Mouse (Mus musculus) midbrain, embryonic 11.5 days (tissue): ENCODE measurements around the gene Ntn1. TPM values are rescaled to one million over a fixed set of nuclear protein-coding genes. Genes with fewer than 3 reads are reported as not detected.

ENCODE experiments used
- ATAC-seq: fragments of 200-750 bp; cut with Nextera tagmentation; 2 replicates; pipeline ENCODE4 v1.8.0; 2017; ENCODE audit warnings: moderate TSS enrichment, moderate library complexity; ENCODE audit not compliant: low FRiP score
- DNase-seq: peaks from one replicate; pipeline ENCODE4 v3.0.0; 2015; ENCODE audit warnings: low spot score; ENCODE audit errors: missing footprints
- H3K27ac ChIP-seq: fragments of 300-500 bp; sonication (generic); 2 replicates; pipeline ENCODE4 v1.5.1; 2014; ENCODE audit warnings: low read depth, low read length
- H3K27me3 ChIP-seq: fragments of 300-500 bp; sonication (generic); 2 replicates; pipeline ENCODE4 v1.6.1; 2014; ENCODE audit warnings: mild to moderate bottlenecking, low read length, moderate library complexity, mixed read lengths; ENCODE audit not compliant: control insufficient read depth, insufficient read depth
- H3K36me3 ChIP-seq: fragments of 300-500 bp; sonication (generic); 2 replicates; pipeline ENCODE4 v1.6.1; 2014; ENCODE audit warnings: mild to moderate bottlenecking, low read length, moderate library complexity, mixed read lengths; ENCODE audit not compliant: control insufficient read depth, insufficient read depth
- H3K4me1 ChIP-seq: fragments of 300-500 bp; sonication (generic); 2 replicates; pipeline ENCODE4 v1.6.1; 2014; ENCODE audit warnings: low read length; ENCODE audit not compliant: control insufficient read depth, insufficient read depth
- H3K4me2 ChIP-seq: fragments of 300-500 bp; sonication (generic); 2 replicates; pipeline ENCODE4 v1.6.1; 2014; ENCODE audit warnings: mild to moderate bottlenecking, moderate library complexity
- H3K4me3 ChIP-seq: fragments of 300-500 bp; sonication (generic); 2 replicates; pipeline ENCODE4 v1.5.1; 2014; ENCODE audit warnings: low read depth, low read length
- H3K9ac ChIP-seq: fragments of 300-500 bp; sonication (generic); 2 replicates; pipeline ENCODE4 v1.6.1; 2014; ENCODE audit warnings: low read length
- H3K9me3 ChIP-seq: fragments of 300-500 bp; sonication (generic); 2 replicates; pipeline ENCODE4 v1.6.1; 2016; ENCODE audit warnings: low read length; ENCODE audit not compliant: control insufficient read depth
- WGBS: fragments of 180-500 bp; shearing (Covaris S2); extraction: QIAGEN DNeasy Blood & Tissue Kit; methylation state at CpG from one replicate; pipeline ENCODE4 v1.1.7; 2014; 5-methylcytosine and 5-hydroxymethylcytosine counted together
- polyA plus RNA-seq: library from polyadenylated mRNA; unstranded; fragments of >200 nt; fragmentation: Nextera tagmentation; extraction: Ambion mirVana; gene quantifications from 2 replicates; pipeline ENCODE4 v1.2.1, GENCODE M21; 2014

Ntn1 gene
- polyA plus RNA-seq, 1 experiment from 2014 or later = 10.0 TPM

DNA sequence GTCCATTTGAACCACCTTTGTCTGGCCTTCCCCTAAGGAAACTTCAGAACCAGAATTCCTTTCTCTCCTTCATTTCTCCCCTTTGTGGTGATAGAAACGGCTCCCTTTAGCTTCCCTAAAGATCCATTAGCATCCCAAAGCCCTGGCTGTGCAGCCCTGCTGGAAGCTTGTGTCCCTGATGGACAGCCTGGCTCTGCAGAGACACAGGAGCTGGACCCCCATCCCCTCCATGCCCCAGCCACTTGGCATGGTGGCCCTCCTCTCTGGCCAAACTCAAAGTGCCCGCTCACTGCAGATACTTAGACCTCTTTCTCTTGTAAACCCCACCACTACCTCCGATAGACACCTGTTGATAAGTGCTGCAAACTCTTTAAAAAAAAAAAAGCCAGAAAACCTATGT, 45.8 kb downstream of the Ntn1 start:
- 67% methylated on average over 3 of the region's 3 CpGs for WGBS
- H3K9ac ChIP-seq = no peak overlapping the region

DNA sequence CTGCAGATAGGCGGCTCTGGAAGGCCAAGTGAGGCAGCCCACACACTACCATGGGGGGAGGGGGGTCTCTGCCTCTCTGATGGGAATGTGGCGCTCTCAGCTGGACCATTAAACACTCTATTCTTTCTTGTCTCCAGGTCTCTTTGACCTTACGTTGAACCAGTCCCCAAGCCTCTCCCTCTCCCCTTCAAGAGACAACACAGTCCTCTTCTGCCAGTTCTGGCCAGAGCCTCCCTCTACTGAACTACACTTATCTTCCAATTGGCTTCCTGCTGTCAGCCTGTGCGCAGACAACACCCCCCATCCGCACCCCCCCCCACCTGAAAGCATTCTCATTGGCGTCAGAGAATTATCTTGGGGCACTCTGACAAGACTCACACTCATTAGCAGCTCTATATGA, 48.4 kb downstream of the Ntn1 start:
- H3K4me3 ChIP-seq = no peak overlapping the region
- no peaks in the 10 kb centered on the region for H3K27me3 ChIP-seq
- ATAC-seq = no peak
- no peak overlapping the region for H3K27ac ChIP-seq
- H3K9ac ChIP-seq = no peak overlapping the region
- no peak overlapping the region for H3K4me2 ChIP-seq
- H3K9me3 ChIP-seq = no peaks in the 10 kb centered on the region
- no peaks in the 10 kb centered on the region for H3K4me1 ChIP-seq
- H3K36me3 ChIP-seq = no peaks in the 10 kb centered on the region
- whole genome bisulfite sequencing = 87% methylated on average over 6 of the region's 6 CpGs
- no peak for DNase-seq

More for the DNA sequence above, 45.8 kb downstream of the Ntn1 start:
- Histone ChIP-seq H3K36me3 (no peaks in the 10 kb centered on the region), H3K9me3 (no peaks in the 10 kb centered on the region), H3K4me3 (no peak overlapping the region), H3K27me3 (no peaks in the 10 kb centered on the region), H3K4me2 (no peak overlapping the region), H3K27ac (no peak overlapping the region), H3K4me1 (no peaks in the 10 kb centered on the region)
- DNase-seq = no peak
- no peak for ATAC-seq

GRCm38 (mm10) chr11:68348851-68349250, 51.8 kb downstream of the Ntn1 start:
- Histone ChIP-seq H3K4me1 (no peaks in the 10 kb centered on the region), H3K27me3 (no peaks in the 10 kb centered on the region), H3K27ac (no peak overlapping the region), H3K4me3 (no peak overlapping the region), H3K9ac (no peak overlapping the region), H3K9me3 (no peaks in the 10 kb centered on the region), H3K36me3 (no peaks in the 10 kb centered on the region), H3K4me2 (no peak overlapping the region)
- no peak for DNase-seq
- 87% methylated on average over 12 of the region's 12 CpGs for WGBS
- no peak for ATAC-seq

DNA sequence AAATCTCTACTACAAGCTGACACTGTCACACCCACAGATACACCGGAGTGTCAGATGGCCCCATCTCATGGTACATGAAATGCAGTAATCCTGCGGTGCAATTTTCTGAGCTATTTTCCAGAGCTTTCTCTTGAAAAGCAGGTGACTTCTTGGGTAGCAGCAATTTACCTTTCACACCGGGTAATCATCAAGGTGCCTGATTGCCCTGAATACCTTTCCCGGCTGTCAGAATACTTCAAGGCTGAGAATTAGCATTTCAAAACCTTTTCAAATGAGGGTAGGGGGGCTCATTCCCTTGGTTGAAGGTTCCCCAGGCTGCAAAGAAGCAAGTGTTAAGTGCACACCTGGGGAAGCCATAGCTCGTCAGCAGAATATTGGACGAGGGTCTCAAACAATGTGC, 52.5 kb downstream of the Ntn1 start:
- DNase-seq = no peak
- Histone ChIP-seq H3K27ac (no peak overlapping the region), H3K4me1 (no peaks in the 10 kb centered on the region), H3K36me3 (no peaks in the 10 kb centered on the region), H3K9me3 (no peaks in the 10 kb centered on the region), H3K9ac (no peak overlapping the region), H3K4me2 (no peak overlapping the region), H3K4me3 (no peak overlapping the region), H3K27me3 (no peaks in the 10 kb centered on the region)
- ATAC-seq = no peak
- WGBS = 61% methylated on average over 6 of the region's 6 CpGs

- no peaks in the 10 kb centered on the region for H3K9me3 ChIP-seq
- no peaks in the 10 kb centered on the region for H3K4me1 ChIP-seq
- H3K27me3 ChIP-seq = no peaks in the 10 kb centered on the region
- no peak overlapping the region for H3K4me3 ChIP-seq
- no peak overlapping the region for H3K4me2 ChIP-seq
- WGBS = 76% methylated on average over 5 of the region's 5 CpGs
- ATAC-seq (no peak), DNase-seq (no peak)
- no peak overlapping the region for H3K27ac ChIP-seq
- no peaks in the 10 kb centered on the region for H3K36me3 ChIP-seq
- no peak overlapping the region for H3K9ac ChIP-seq
Observed at GRCm38 (mm10) chr11:68347508-68347907, 53.1 kb downstream of the Ntn1 start.

- Histone ChIP-seq H3K9me3 (no peaks in the 10 kb centered on the region), H3K4me1 (peaks cover 3% of the 10 kb centered on the region; the same call in 1 of the 2 replicates), H3K9ac (no peak overlapping the region), H3K36me3 (no peaks in the 10 kb centered on the region), H3K4me2 (no peak overlapping the region), H3K4me3 (no peak overlapping the region), H3K27me3 (no peaks in the 10 kb centered on the region), H3K27ac (no peak overlapping the region)
- no peak for DNase-seq
- 92% methylated on average over 5 of the region's 5 CpGs for WGBS
- ATAC-seq = no peak
Observed at GRCm38 (mm10) chr11:68346099-68346498, 54.5 kb downstream of the Ntn1 start.

- no peaks in the 10 kb centered on the region for H3K36me3 ChIP-seq
- no peak for DNase-seq
- 82% methylated on average over 9 of the region's 9 CpGs for WGBS
- ATAC-seq = no peak
- no peak overlapping the region for H3K27ac ChIP-seq
- H3K27me3 ChIP-seq = no peaks in the 10 kb centered on the region
- no peaks in the 10 kb centered on the region for H3K9me3 ChIP-seq
- no peak overlapping the region for H3K4me2 ChIP-seq
- H3K9ac ChIP-seq = no peak overlapping the region
- peaks cover 3% of the 10 kb centered on the region; the same call in 1 of the 2 replicates for H3K4me1 ChIP-seq
- no peak overlapping the region for H3K4me3 ChIP-seq
Observed at GRCm38 (mm10) chr11:68344221-68344620, 56.4 kb downstream of the Ntn1 start.

- no peak overlapping the region for H3K27ac ChIP-seq
- peaks cover 3% of the 10 kb centered on the region; the same call in 1 of the 2 replicates for H3K4me1 ChIP-seq
- no peaks in the 10 kb centered on the region for H3K9me3 ChIP-seq
- H3K4me3 ChIP-seq = no peak overlapping the region
- no peak for DNase-seq
- no peaks in the 10 kb centered on the region for H3K27me3 ChIP-seq
- H3K36me3 ChIP-seq = no peaks in the 10 kb centered on the region
- H3K9ac ChIP-seq = no peak overlapping the region
- H3K4me2 ChIP-seq = no peak overlapping the region
- no peak for ATAC-seq
- WGBS = 70% methylated on average over 5 of the region's 5 CpGs
Observed at GRCm38 (mm10) chr11:68342761-68343160, 57.9 kb downstream of the Ntn1 start.

DNA sequence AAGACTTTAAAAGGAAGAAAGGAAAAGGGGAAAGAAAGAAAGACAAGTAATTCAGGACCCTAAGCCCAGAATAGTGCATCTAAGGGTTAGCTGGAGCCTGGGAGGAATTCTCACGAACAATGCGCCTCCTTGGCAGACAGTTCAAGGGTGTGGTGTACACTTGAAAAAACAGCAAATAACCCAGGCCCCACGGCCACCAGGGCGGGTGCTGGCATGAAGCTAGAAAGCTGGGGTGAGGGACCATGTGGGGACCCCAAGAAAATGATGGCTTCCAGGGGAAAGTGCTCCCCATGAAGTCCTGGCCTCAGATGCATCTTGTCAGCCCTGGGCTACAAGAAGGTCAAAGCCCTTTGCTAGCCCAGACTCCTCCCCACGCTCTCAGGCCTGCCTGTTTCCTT, 58.6 kb downstream of the Ntn1 start:
- no peak for ATAC-seq
- 78% methylated on average over 5 of the region's 5 CpGs for WGBS
- H3K4me3 ChIP-seq = no peak overlapping the region

More for the DNA sequence above, 58.6 kb downstream of the Ntn1 start:
- no peak for DNase-seq
- Histone ChIP-seq H3K4me2 (no peak overlapping the region), H3K4me1 (peaks cover 3% of the 10 kb centered on the region; the same call in 1 of the 2 replicates), H3K36me3 (no peaks in the 10 kb centered on the region), H3K27me3 (no peaks in the 10 kb centered on the region), H3K27ac (no peak overlapping the region), H3K9me3 (no peaks in the 10 kb centered on the region), H3K9ac (no peak overlapping the region)
